Mouse (Mus musculus) E14TG2a.4 (cell line): ENCODE data around the gene Dlx2.

Experiments used
- CTCF ChIP-seq: conservative IDR thresholded peaks from 2 replicates; pipeline ENCODE4 v1.5.1; 2014; ENCODE audit warnings: low read length
- NANOG ChIP-seq: IDR thresholded peaks from 2 replicates; pipeline ENCODE4 v1.6.1; 2014; ENCODE audit warnings: borderline replicate concordance, low read length, mixed read lengths

- no peak for TF ChIP-seq CTCF
- TF ChIP-seq NANOG, result no peak
Measured at GRCm38 (mm10) chr2:71545882-71546639, 493 bp downstream of the Dlx2 start.
